Mouse (Mus musculus): ENCODE measurements around the gene Rnase13. TPM values are rescaled to one million over a fixed set of nuclear protein-coding genes. Genes with fewer than 3 reads are reported as not detected.
"Not testable (repeated sequence)": the region's sequence is repeated elsewhere in the genome, so short reads cannot be mapped to it uniquely, and the experiment has no call there.

Rnase13 gene
- polyA plus RNA-seq, 1 experiment from 2014 or later = not detected

- WGBS = 94% methylated on average over 11 of the region's 11 CpGs
- not testable (repeated sequence) for H3K4me2 ChIP-seq (replicated peaks); H3K4me3 ChIP-seq; H3K4me1 ChIP-seq; H3K36me3 ChIP-seq; H3K27ac ChIP-seq; H3K27me3 ChIP-seq (replicated peaks); H3K9me3 ChIP-seq; ATAC-seq (ENCODE audit: low FRiP score, low read depth); H3K9ac ChIP-seq
These were observed 4.4 kb upstream of the Rnase13 start for GRCm38 (mm10) chr14:51926930-51927329.

- ATAC-seq (ENCODE audit: low FRiP score, low read depth) = no peak
- Histone ChIP-seq H3K9me3 (no peaks in the 10 kb centered on the region), H3K4me1 (no peaks in the 10 kb centered on the region), H3K36me3 (no peaks in the 10 kb centered on the region), H3K9ac (no peak overlapping the region), H3K4me3 (no peak overlapping the region), H3K27me3 (replicated peaks) (no peaks in the 10 kb centered on the region), H3K4me2 (replicated peaks) (no peak overlapping the region), H3K27ac (no peak overlapping the region)
- 86% methylated on average over 4 of the region's 4 CpGs for WGBS
These were observed 919 bp upstream of the Rnase13 start for GRCm38 (mm10) chr14:51923492-51923891.

GRCm38 (mm10) chr14:51922910-51923309 lies 337 bp upstream of the Rnase13 start:
- Histone ChIP-seq H3K4me1 (no peaks in the 10 kb centered on the region), H3K4me3 (no peak overlapping the region), H3K27me3 (replicated peaks) (no peaks in the 10 kb centered on the region), H3K36me3 (no peaks in the 10 kb centered on the region), H3K9me3 (no peaks in the 10 kb centered on the region), H3K9ac (no peak overlapping the region), H3K27ac (no peak overlapping the region), H3K4me2 (replicated peaks) (no peak overlapping the region)
- no peak for ATAC-seq (ENCODE audit: low FRiP score, low read depth)
- 85% methylated on average over 2 of the region's 2 CpGs for WGBS

- H3K36me3 ChIP-seq = no peaks in the 10 kb centered on the region
- no peaks in the 10 kb centered on the region for H3K9me3 ChIP-seq
- no peak overlapping the region for H3K9ac ChIP-seq
- no peak overlapping the region for H3K4me2 ChIP-seq (replicated peaks)
- H3K4me1 ChIP-seq = no peaks in the 10 kb centered on the region
- 90% methylated on average over 16 of the region's 16 CpGs for WGBS
- no peaks in the 10 kb centered on the region for H3K27me3 ChIP-seq (replicated peaks)
- no peak for ATAC-seq (ENCODE audit: low FRiP score, low read depth)
- no peak overlapping the region for H3K4me3 ChIP-seq
- no peak overlapping the region for H3K27ac ChIP-seq
These were observed 608 bp downstream of the Rnase13 start for GRCm38 (mm10) chr14:51921759-51922570.

- 89% methylated on average over 4 of the region's 4 CpGs for WGBS
These were observed 3.6 kb downstream of the Rnase13 start for GRCm38 (mm10) chr14:51918966-51919365.

GRCm38 (mm10) chr14:51918125-51918524 lies 4.4 kb downstream of the Rnase13 start, which contains the start of gene Tppp2:
Gene Tppp2, plus strand, starts transcription at chr14:51918425.
- Histone ChIP-seq H3K36me3 (no peaks in the 10 kb centered on the region), H3K4me3 (no peak within 1 kb of the TSS), H3K4me2 (replicated peaks) (no peak within 1 kb of the TSS), H3K27ac (no peak within 1 kb of the TSS), H3K27me3 (replicated peaks) (peaks cover 7% of the 10 kb centered on the region), H3K9ac (no peak within 1 kb of the TSS), H3K9me3 (no peaks in the 10 kb centered on the region), H3K4me1 (peaks cover 14% of the 10 kb centered on the region)
- WGBS = 90% methylated on average over 4 of the region's 4 CpGs
- ATAC-seq (ENCODE audit: low FRiP score, low read depth) = no peak

More at GRCm38 (mm10) chr14:51918966-51919365, 3.6 kb downstream of the Rnase13 start:
- H3K27ac ChIP-seq = no peak overlapping the region
- no peaks in the 10 kb centered on the region for H3K27me3 ChIP-seq (replicated peaks)
- no peak for ATAC-seq (ENCODE audit: low FRiP score, low read depth)
- H3K36me3 ChIP-seq = no peaks in the 10 kb centered on the region
- H3K4me2 ChIP-seq (replicated peaks) = no peak overlapping the region
- no peak overlapping the region for H3K9ac ChIP-seq
- H3K9me3 ChIP-seq = no peaks in the 10 kb centered on the region
- peaks cover 5% of the 10 kb centered on the region for H3K4me1 ChIP-seq
- no peak overlapping the region for H3K4me3 ChIP-seq

- no peak overlapping the region for H3K4me3 ChIP-seq
- H3K9me3 ChIP-seq = no peaks in the 10 kb centered on the region
- no peak overlapping the region for H3K9ac ChIP-seq
- H3K4me1 ChIP-seq = peaks cover 21% of the 10 kb centered on the region
- no peak overlapping the region for H3K27ac ChIP-seq
- H3K36me3 ChIP-seq = no peaks in the 10 kb centered on the region
- H3K4me2 ChIP-seq (replicated peaks) = no peak overlapping the region
- 84% methylated on average over 4 of the region's 4 CpGs for WGBS
- H3K27me3 ChIP-seq (replicated peaks) = peaks cover 12% of the 10 kb centered on the region
- ATAC-seq (ENCODE audit: low FRiP score, low read depth) = no peak
These were observed 6.0 kb downstream of the Rnase13 start for GRCm38 (mm10) chr14:51916539-51916938.

- no peak overlapping the region for H3K4me2 ChIP-seq (replicated peaks)
- no peaks in the 10 kb centered on the region for H3K9me3 ChIP-seq
- no peak overlapping the region for H3K4me3 ChIP-seq
- 39% methylated on average over 3 of the region's 3 CpGs for WGBS
- no peak overlapping the region for H3K27ac ChIP-seq
- peaks cover 21% of the 10 kb centered on the region for H3K4me1 ChIP-seq
- ATAC-seq (ENCODE audit: low FRiP score, low read depth) = no peak
- no peak overlapping the region for H3K9ac ChIP-seq
- peaks cover 19% of the 10 kb centered on the region for H3K27me3 ChIP-seq (replicated peaks)
- H3K36me3 ChIP-seq = no peaks in the 10 kb centered on the region
These were observed 7.5 kb downstream of the Rnase13 start for GRCm38 (mm10) chr14:51915030-51915429.

- peak; percentile 67 for ATAC-seq (ENCODE audit: low FRiP score, low read depth)
- WGBS = 2% methylated on average over 21 of the region's 23 CpGs
- no peaks in the 10 kb centered on the region for H3K36me3 ChIP-seq
- H3K9ac ChIP-seq = peak within 1 kb of the TSS; percentile 67
- peaks cover 19% of the 10 kb centered on the region for H3K27me3 ChIP-seq (replicated peaks)
- H3K4me2 ChIP-seq (replicated peaks) = peak within 1 kb of the TSS; percentile 100
- H3K27ac ChIP-seq = no peak within 1 kb of the TSS
- H3K4me3 ChIP-seq = peak within 1 kb of the TSS; percentile 55
- H3K9me3 ChIP-seq = no peaks in the 10 kb centered on the region
- peaks cover 21% of the 10 kb centered on the region for H3K4me1 ChIP-seq
These were observed 8.4 kb downstream of the Rnase13 start, which contains the start of gene Ndrg2 for GRCm38 (mm10) chr14:51913960-51914762. Gene Ndrg2, minus strand, starts transcription at chr14:51914158.

- H3K27ac ChIP-seq = no peak overlapping the region
- peak; percentile 62 for ATAC-seq (ENCODE audit: low FRiP score, low read depth)
- under 1% methylated on average over 58 of the region's 58 CpGs for WGBS
These were observed 9.3 kb downstream of the Rnase13 start for GRCm38 (mm10) chr14:51913062-51913959.

GRCm38 (mm10) chr14:51912391-51913061 lies 10.0 kb downstream of the Rnase13 start:
- no peak overlapping the region for H3K27ac ChIP-seq
- ATAC-seq (ENCODE audit: low FRiP score, low read depth) = peak; percentile 10; the same call in 1 of the 2 replicates
- WGBS = 12% methylated on average over 14 of the region's 14 CpGs

More at GRCm38 (mm10) chr14:51913062-51913959, 9.3 kb downstream of the Rnase13 start:
- Histone ChIP-seq H3K9ac (peak overlapping the region; percentile 67), H3K36me3 (no peaks in the 10 kb centered on the region), H3K9me3 (no peaks in the 10 kb centered on the region), H3K4me3 (peak overlapping the region; percentile 55), H3K4me2 (replicated peaks) (peak overlapping the region; percentile 100), H3K4me1 (peaks cover 21% of the 10 kb centered on the region), H3K27me3 (replicated peaks) (peaks cover 19% of the 10 kb centered on the region)

More at GRCm38 (mm10) chr14:51912391-51913061, 10.0 kb downstream of the Rnase13 start:
- Histone ChIP-seq H3K9me3 (no peaks in the 10 kb centered on the region), H3K4me2 (replicated peaks) (peak overlapping the region; percentile 100), H3K4me1 (peaks cover 21% of the 10 kb centered on the region), H3K9ac (peak overlapping the region; percentile 67), H3K27me3 (replicated peaks) (peaks cover 19% of the 10 kb centered on the region), H3K36me3 (no peaks in the 10 kb centered on the region), H3K4me3 (peak overlapping the region; percentile 55)
